Mouse (Mus musculus) liver, adult 10 weeks (tissue): ENCODE measurements around the gene Kif5c. TPM values are rescaled to one million over a fixed set of nuclear protein-coding genes. Genes with fewer than 3 reads are reported as not detected.

ENCODE experiments used
- polyA plus RNA-seq: library from polyadenylated mRNA; stranded (reverse); fragments of 350-450 nt; fragmentation: Illumina TruSeq; extraction: RNeasy Lipid Tissue Mini Kit (QIAGEN cat#74804); gene quantifications from one replicate; pipeline ENCODE4 v1.2.3, GENCODE M21; 2014; ENCODE audit warnings: low read depth, low replicate concordance

Kif5c gene
- polyA plus RNA-seq, result 0.08 TPM

DNA sequence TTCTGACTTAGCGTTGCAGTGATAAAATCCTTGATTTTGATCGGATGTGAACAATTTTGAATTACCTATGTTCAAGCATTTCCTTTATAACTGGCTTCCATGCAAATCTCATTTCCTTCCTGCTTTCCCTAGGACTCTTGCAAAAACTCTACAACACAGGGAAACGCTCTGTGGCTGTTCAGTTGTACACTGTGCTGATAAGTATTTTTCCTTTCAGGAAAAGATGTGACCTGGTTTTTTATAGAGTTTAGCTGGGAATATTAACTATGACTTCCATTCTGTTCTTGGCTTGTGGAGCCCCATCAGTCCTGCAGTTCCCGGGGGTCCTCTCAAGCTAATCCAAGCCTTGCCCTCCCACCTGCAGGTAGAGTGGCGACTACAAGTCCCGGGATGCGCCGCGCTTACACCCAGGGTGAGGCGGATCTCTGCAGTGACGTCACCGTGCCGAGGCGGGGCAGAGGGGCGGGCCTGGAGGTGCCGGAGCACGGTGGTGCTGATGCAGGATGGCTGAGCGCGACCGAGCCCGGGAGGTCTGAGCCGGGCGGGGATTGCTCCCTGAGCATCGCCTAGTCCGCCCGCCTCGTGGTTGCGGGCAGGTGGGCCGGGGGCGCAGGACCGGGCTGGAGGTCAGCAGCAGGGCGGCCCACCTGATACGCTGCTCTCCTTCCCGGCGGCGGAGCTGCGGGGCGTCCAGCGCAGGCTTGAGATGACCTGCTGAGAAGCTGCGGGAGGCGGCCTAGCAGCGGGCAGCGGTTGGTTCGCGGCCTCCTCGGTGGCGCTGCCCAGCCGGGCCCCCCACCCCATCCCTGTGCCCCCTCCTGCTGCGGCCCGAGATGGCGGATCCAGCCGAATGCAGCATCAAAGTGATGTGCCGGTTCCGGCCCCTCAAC, at the start of gene Kif5c:
TSS of gene Kif5c (plus strand) at position 470 of the 890 bp plus-strand sequence.

DNA sequence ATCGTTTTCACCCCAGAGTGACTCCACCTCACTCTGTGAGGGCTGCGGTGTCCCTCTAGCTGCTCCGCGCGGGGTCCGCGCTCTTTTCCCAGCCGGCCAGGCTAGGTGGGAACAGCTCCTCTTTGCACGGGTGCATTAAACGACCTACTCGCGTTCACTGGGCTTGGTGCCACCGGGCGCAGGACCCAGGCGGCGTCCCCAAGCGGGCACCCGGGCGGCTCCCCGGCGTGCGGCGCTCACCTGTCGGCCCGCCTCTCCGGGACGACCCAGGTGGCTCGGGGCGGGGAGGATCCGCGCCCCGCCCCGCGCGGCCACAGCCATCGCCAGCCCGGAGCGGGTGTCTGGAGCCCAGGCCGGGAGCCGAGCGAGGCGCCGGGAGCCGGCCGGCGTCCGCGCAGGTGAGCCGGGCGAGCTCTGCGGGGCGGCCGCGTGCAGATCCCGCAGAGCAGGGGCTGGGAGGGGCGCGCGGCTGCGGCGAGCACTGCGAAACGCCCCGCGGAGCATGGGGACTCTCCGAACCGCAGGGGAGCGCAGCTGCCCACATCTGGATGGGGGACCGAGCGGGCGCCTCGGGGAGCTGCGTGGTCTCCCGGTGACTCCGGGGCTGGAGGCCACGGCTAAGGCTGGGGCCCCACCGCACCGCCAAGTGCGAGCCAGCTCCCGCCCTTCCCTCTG, 168.4 kb downstream of the Kif5c start, which contains the start of gene Lypd6b:
TSS of gene Lypd6b (plus strand) at position 313 of the 675 bp plus-strand sequence.

Other genes with a start within 250 kb of the Kif5c start
- gene Epc2, start 167.8 kb upstream of the Kif5c start, polyA plus RNA-seq, result 13.1 TPM
- not detected for gene Lypd6b, start 168.4 kb downstream of the Kif5c start, polyA plus RNA-seq